Mouse (Mus musculus) bone marrow, adult 2 months (tissue): ENCODE measurements around the gene Egln1. TPM values are rescaled to one million over a fixed set of nuclear protein-coding genes. Genes with fewer than 3 reads are reported as not detected.

Source experiments
- H3K27ac ChIP-seq: fragments of 200-500 bp; 2 replicates; pipeline ENCODE4 v1.5.1; 2012; ENCODE audit warnings: low read depth, mild to moderate bottlenecking, control low read depth, inconsistent platforms, low read length; ENCODE audit not compliant: control insufficient read depth, poor library complexity, insufficient read depth
- H3K4me1 ChIP-seq: fragments of 200-500 bp; 2 replicates; pipeline ENCODE4 v1.6.1; 2011; ENCODE audit warnings: low read length; ENCODE audit not compliant: control insufficient read depth, insufficient read depth
- H3K4me3 ChIP-seq: fragments of 200-500 bp; replicated peaks from 2 replicates; pipeline ENCODE3; 2011; ENCODE audit warnings: mild to moderate bottlenecking, low read depth, low read length, control low read depth; ENCODE audit not compliant: control insufficient read depth
- CTCF ChIP-seq: fragments of 200-500 bp; IDR thresholded peaks from 2 replicates; pipeline ENCODE4 v1.5.1; 2011; ENCODE audit warnings: low read length, control low read depth; ENCODE audit not compliant: control insufficient read depth, insufficient read depth
- POLR2A ChIP-seq: fragments of 200-500 bp; IDR thresholded peaks from 2 replicates; pipeline ENCODE4 v1.6.1; 2011; ENCODE audit warnings: low read depth, mild to moderate bottlenecking, control low read depth, low read length, borderline replicate concordance; ENCODE audit not compliant: control insufficient read depth
- WGBS: fragments of 180-500 bp; shearing (Covaris S2); methylation state at CpG from one replicate; pipeline ENCODE4 v1.1.7; 2018; 5-methylcytosine and 5-hydroxymethylcytosine counted together
- polyA plus RNA-seq: library from polyadenylated mRNA; stranded (reverse); fragments of >200 nt; gene quantifications from 2 replicates; pipeline ENCODE4 v1.2.4, GENCODE M21; 2011; ENCODE audit warnings: low replicate concordance; ENCODE audit not compliant: missing spikeins, insufficient read depth, insufficient read length

The Egln1 gene
- polyA plus RNA-seq, 1 experiment, result 7.1 TPM

DNA sequence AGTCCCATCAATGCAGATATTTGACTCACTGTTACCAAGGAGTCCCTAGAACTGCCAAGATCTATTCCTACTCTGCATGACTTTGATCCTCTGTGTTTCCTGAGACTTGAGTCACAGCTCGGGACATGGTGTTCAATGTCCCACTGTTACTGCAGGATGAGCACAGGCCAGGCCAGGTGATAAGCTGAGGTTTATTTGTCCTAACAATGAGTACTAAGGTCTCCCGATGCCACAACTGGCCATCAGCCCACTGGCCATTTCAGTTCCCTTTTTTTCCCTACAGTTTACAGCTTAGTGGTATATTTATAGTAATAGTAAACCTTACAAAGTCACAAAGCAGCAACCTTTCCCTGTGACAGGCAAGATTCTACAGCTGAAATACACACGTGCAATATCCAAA, 16.7 kb downstream of the Egln1 start:
- H3K4me1 ChIP-seq, result no peaks in the 10 kb centered on the region; the same call in none of the 2 replicates
- no peak overlapping the region for H3K4me3 ChIP-seq
- H3K27ac ChIP-seq, result no peak overlapping the region
- TF ChIP-seq POLR2A, result no peak
- no peak for TF ChIP-seq CTCF
- WGBS, result 28% methylated on average over 3 of the region's 3 CpGs

DNA sequence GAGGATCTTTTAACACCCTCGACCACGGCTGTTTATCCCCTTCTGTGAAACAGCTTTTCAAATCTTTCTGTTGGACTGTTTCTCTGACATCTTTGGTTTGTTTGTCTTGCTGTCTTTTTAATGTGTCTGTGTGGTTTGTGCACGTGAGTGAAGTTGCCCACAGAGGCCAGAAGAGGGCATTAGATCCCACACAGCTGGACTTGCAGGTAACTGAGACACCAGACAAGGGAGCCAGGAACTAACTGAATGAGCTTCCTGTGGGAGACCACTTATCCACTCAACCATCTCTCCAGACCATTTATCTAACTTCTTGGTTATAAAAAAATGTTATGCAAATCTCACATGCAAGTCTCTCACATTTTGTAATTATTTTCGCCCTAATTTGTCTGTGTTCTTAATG, 18.5 kb downstream of the Egln1 start:
- H3K4me1 ChIP-seq, result peaks cover 9% of the 10 kb centered on the region
- no peak overlapping the region for H3K27ac ChIP-seq
- no peak overlapping the region for H3K4me3 ChIP-seq
- 78% methylated on average over 4 of the region's 4 CpGs for WGBS
- TF ChIP-seq POLR2A (no peak), CTCF (no peak)

DNA sequence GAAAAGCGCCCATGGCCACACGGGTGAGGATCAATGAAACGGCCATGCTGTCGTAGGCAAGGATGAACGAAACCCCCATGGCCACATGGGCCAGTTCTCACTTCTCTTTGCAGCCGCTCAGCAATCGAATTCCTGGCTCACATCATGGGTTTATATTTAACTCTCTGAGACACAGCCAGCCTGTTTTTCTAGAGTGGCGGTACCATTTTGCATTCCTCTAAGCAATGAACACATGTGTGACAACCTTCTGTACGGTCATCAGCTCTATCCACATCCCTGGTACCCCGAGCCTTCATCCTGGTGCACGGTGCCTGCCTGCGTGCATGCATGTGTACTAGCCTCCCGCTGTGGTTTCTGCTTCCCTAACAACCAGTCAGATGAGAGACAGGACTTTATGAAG, 19.0 kb downstream of the Egln1 start:
- Histone ChIP-seq H3K4me1 (peaks cover 12% of the 10 kb centered on the region), H3K27ac (no peak overlapping the region), H3K4me3 (no peak overlapping the region)
- TF ChIP-seq POLR2A, result no peak
- TF ChIP-seq CTCF, result no peak
- 81% methylated on average over 13 of the region's 13 CpGs for WGBS

DNA sequence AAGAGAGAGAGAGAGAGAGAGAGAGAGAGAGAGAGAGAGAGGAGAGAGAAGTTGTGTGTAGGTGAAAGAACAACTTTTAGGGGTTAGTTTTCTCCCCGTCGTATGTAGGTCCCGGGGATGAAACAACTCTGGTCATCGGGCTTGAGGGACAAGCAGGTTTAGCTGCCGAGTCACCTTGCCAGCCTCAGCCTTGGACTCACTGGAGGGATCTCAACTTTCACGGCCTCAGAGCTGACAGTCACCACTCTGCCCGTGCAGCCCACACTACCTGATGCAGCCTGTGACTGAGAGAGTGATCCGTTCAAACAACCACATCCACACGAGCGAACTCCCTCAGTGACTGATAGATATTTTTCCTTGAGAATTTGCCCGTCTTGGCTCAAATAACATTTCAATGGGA, 20.1 kb downstream of the Egln1 start:
- no peak for TF ChIP-seq POLR2A
- TF ChIP-seq CTCF, result no peak
- Histone ChIP-seq H3K4me1 (peaks cover 15% of the 10 kb centered on the region), H3K27ac (no peak overlapping the region), H3K4me3 (no peak overlapping the region)
- 79% methylated on average over 11 of the region's 11 CpGs for WGBS

DNA sequence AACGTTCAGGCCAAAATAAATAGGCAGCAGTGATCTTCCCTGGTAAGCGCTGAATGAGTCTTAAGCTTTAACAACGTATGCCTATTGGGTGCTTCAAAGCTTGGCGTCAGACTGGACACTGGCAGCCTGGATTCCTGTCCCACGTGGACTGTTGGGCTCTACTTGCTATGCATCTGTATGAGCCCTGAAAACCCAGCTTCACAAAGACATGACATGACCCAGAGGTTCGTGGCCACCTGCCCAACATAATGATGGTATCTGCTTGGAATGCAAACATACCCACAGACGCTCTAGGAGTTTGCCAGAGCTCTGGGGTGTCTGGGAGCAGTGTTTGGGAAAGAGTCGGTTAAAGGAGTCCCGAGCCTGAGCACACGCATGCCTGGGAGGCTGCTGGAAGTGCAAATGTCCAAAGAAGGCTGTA, 22.8 kb downstream of the Egln1 start:
- Histone ChIP-seq H3K4me3 (no peak overlapping the region), H3K27ac (no peak overlapping the region), H3K4me1 (peaks cover 24% of the 10 kb centered on the region)
- 61% methylated on average over 10 of the region's 10 CpGs for WGBS
- TF ChIP-seq POLR2A, result no peak
- no peak for TF ChIP-seq CTCF

DNA sequence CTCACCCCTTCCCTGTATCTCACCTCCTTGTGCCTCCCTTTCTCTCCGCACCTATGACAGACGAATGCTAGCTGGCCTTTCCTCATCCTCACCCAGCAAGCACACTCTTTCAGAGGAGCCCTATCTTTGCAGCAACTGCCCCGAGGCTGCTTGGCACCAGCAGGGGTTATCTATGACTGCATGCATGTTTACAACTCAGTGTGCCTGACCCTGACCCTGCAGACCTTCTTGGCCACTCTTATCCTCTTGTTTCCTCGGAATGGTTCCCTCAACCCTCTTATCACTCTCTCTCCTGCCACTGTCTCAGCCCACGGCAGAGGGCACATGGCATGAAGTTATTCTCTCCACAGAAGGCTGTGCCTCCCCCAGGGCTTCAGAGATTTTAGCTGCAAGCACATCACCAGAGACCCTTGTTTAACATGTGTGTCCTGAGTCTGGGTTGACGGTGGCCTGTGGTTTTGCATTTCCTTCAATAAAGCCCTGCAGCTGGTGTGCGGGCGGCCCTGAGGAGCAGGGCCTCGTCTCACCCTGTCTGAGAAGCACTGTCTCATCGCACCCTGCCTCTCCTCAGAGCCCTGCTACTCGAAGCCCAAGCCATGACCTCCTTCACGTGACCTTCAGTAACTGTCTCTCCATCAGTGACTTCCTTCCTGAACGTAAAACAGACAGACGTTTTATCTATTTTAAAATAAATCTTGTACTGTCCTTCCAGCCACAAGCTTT, 23.4 kb downstream of the Egln1 start:
- WGBS, result 21% methylated on average over 14 of the region's 14 CpGs
- H3K27ac ChIP-seq, result 0 out of 2 replicates have a peak overlapping the region, but pooled peaks have one; percentile 4
- H3K4me1 ChIP-seq, result peaks cover 27% of the 10 kb centered on the region
- TF ChIP-seq CTCF (no peak), POLR2A (no peak)
- H3K4me3 ChIP-seq, result no peak overlapping the region

DNA sequence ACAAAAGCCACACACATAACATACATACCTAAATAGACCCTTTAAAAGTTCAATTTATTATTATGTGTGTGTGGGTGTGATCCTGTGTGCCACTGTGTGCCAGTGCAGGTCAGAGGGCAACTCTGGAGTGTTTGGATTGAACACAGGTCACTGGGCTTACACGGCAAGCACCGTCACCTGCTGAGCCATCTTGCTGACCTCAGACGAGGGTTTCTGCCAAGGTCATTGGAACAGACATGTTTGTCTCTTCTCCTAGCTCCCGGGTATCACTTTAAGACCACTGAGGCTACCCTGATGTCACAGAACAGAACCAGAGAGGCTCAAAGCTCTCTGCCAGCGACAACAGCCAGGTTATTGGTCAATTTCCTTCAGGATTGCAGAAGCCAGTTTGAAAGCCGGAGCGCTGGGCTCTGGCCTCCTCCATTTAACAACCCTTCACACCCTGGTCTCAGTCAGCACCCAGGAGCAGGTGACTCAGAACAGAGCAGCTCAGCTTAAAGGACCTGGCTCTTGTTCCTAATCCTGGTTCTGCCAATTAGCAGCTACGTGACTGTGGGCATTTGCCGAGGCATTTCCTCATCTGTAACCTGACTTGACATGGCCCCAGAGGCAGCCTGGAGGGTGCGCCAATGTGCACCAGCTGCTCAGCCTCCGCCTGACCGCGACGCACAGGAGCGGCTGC, 25.0 kb downstream of the Egln1 start:
- 63% methylated on average over 15 of the region's 15 CpGs for WGBS
- Histone ChIP-seq H3K4me3 (no peak overlapping the region), H3K4me1 (peaks cover 27% of the 10 kb centered on the region), H3K27ac (peak overlapping the region; percentile 13; the same call in 1 of the 2 replicates)
- no peak for TF ChIP-seq POLR2A
- no peak for TF ChIP-seq CTCF

DNA sequence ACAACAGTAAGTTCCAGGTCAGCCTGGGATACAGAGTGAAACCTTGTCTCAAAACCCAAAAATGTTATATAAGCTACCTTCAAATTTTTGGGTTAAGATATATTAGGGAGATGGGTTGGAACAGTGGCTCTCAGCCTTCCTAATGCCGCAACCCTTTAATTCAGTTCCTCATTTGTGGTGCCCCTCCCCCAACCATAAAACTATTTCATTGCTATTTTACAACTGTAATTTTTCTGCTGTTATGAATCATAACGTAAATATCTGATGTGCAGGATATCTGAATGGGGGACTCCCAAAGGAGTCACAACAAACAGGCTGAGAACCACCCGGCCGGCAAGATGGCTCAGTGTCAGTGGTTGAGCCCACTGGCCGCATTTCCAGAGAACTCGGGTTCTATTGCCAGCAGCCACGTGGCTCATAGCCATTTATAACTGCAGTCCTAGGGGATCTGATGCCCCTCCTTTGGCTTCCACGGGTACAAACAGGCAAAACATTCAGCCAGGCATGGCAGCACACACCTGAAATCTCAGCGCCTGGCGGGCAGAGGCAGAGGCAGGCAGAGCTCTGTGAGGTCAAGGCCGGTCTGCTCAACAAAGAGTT, 26.5 kb downstream of the Egln1 start:
- no peak for TF ChIP-seq POLR2A
- no peak for TF ChIP-seq CTCF
- H3K4me3 ChIP-seq, result no peak overlapping the region
- WGBS, result 32% methylated on average over 11 of the region's 11 CpGs
- H3K27ac ChIP-seq, result no peak overlapping the region
- peaks cover 27% of the 10 kb centered on the region for H3K4me1 ChIP-seq
